Mouse (Mus musculus): ENCODE results near the gene Myo6.

The Myo6 gene

DNA sequence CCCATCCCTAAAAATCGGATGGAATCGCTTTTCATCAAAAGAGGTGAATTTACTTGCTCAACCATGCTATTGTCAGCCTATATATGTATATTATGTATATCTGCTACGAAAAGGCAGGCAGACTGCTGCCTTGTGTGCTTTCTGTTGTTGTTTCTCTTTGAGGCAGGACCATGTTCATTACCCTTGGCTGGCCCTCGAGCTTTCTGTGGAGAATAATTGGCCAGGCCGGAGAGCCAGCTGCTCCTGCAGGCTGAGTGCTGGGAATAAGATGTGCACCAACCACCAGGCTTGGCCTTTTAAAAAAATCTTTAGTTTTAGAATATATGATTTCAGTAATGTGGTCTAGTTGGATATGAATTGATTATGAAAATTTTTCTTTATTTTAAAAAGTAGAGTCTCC lies 19.3 kb downstream of the Myo6 start:
- DNase-seq: no peak

DNA sequence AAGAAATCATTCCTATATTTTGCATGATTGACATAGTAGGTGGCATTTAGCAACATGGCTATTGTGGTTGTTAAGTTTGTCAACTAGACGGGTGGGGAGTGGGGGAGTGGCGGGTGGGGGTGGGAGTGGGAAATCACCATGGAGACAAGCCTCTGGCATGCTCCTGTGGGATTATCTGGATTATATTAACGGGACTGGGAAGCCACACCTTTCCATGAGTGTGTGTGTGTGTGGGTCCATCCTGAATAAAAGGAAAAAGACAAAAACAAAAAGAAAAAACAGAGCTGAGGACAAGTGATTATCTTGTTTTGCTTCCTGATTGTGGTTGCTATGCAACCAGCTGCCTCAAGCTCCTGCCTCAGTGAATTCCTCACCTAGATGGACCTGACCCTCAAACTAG lies 20.9 kb downstream of the Myo6 start:
- no peak for DNase-seq

DNA sequence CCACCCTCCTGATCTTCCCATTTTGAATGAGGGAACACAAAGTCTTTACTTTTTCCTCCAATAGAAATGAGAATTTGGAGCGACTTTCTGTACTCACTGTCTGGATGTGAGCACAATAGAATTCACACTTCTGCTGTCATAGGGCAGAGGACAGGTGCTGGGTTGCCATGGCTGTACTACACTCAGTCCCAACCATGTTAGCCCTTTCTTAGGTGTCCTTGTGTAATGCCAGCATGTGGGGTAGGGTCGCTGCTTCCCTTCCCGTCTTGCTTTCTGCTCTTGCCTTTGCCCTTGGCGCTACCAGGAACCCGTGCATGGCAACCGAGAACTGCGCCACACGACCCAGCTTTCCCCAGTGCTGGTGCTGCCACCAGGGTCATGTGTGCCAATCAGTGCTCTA lies 21.9 kb downstream of the Myo6 start:
- DNase-seq: no peak

DNA sequence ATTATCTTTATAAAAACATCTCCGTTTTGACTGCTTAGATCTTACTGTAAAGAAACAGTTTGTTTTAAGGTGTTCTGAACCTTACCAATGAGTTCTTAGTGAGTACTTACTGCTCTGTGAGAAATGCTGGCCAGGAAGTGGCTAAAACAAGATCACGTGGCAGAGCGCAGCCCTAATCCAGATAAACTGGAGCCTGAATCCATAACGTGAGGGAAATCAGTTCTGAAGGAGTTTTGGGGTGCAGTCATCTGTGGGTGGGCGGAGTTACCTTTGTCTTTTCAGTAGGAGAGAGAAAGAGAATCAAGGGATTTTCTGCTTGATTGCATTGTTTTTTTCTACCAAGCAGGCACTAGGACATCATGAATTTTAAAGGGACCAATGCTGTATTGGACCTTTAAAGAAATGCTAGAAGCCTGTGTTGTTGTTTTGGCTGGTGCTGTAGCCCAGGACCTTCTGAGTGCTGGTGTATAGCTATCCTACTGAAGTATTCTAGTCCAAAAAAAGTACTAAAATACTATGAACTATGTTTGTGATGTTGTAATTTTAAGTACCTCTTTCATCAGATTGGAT lies 23.6 kb downstream of the Myo6 start:
- DNase-seq: no peak

DNA sequence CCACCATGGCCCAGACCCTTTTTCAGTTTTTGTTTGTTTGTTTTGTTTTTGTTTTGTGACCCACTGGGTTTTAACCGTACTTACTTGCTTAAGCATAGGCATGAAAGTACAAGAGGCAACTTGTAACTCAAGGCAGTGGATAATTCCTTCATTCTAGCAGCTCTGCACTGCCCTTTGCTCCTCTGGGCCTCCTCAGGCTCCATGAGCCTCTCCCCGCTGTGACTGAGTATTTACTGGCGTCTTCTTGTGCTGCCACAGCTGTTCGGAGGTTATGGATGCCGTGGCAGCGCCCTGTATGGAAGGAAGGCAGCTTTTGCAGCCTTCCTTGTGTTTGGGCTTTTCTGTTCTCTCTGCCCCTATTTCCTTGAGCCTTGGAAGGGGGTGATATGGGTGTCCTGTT lies 26.4 kb downstream of the Myo6 start:
- no peak for DNase-seq

DNA sequence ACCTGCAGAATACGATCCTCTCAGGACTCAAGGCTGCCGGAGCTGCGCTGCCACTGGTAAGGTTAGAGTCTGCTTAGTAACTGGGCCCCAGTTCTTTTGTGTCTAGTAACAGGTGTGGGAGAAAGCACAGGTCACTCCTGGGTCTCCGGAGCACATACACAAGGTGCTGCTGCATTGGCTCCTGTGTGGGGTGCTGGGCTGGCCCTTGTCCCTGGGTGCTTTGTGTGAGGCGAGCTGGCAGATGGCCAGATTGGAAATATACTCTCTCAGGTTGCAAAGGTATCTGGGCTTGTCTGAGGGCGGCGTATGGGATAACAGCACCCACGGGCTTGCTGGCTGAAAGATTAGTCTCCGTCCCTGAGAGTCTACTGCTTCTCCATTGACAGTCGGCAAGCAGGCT lies 27.5 kb downstream of the Myo6 start:
- DNase-seq: peak; percentile 44

DNA sequence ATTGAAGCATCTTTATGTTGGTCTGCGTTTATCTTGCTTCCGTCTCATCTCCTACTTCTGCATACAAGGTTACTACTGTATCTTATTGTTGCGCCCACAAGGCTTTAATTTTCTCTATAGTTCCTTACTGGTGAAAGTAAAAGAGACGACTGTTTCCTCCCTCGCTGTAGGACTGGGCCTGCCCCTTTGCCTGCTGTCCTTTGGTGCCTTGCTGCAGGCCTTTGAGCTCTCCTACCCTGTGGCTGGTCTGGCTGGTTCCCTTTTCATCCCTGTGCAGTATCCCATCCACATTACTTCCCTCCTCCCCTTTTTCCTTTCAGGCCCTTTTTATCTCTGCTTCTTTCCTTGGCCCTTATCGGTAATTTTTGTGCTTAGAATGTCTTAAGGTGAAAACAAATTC lies 29.6 kb downstream of the Myo6 start:
- no peak for DNase-seq

DNA sequence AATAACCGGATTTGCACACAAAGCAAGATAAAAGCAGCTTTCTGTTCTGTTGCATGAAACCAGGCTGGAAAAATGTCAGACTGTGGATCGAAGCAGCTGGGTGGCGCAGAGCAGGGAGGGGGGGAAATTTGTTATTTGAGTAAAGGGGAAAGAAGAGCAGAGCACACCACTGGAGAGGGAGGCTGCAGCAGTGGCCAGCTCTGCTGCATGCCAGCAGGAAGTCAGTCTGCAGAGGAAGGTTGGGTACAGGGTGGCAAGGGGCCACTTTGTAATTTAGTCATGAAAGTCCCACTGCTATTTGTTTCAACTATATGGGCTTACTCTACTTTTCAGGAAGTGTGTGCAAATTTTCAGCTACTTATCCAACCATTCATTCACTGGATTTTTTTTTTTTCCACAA lies 31.3 kb downstream of the Myo6 start:
- DNase-seq: no peak

DNA sequence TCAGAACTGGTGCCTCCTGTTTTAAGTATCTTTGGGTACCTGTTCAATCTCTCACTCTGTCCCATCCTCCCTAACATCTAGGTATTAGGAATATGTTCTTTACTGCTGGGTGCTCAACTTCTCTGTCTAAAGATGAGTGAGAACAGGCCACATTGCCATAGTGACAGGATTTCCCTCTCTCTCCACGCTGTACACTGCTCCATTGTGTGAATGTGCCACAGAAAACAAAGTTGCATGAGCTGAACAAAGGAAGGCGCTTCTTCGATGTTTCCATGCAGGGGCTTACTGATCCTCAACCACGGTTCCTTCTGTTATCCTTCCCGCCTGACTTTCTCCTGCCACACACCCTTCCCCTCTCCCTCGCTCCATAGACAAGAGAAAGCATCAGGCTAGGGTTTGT lies 32.4 kb downstream of the Myo6 start:
- DNase-seq: no peak

DNA sequence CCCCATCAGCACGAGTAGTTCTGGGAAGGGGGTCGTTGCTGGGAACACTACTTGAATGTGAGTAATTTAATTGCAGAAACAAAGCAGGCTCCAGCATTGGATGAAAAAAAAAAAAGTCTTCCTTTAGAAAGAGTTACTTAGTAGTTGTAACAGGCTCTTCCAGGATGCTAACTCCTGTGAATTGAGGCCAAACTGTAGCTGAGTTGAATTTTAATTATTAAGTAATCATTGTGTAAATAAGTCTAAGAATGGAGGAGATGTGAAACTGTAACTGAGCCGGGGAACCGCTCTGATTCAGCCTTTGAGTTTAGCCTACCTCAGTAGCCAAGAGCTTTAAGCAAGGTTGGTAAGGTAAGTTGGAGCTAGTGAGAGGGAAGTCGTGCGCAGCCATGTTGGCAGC lies 36.0 kb downstream of the Myo6 start:
- no peak for DNase-seq

DNA sequence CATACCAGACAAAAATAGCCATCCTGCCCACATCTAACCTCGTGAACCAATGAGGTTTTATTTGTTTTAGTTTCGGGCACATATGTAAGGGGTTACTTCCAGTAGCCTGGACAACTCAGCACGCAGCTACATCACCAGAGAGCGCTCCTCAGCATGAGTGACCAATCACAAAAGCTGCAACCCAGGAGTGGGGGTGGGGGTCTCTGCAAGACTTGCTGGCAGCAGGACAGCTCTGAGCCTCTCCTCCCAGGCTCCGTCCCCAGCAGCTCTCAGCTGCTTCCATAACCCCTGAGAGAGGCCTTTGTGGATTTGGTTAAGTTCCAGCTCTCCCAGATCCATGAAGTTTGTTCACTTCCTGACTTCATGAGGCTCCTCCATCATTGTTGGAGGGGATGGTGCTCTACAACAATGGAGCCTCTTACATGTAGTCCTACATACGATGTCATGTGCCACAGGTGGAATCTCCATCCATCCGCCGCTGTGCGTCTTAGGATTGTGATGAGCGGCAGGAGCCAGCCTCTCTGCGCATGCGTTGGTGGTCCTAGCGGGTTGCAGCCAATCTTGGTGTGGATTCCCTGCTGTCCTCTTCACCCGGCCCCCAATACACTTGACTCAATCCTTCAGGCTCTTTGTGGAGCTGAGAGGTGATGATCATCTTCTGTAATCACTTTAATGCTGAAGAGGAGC lies 37.7 kb downstream of the Myo6 start:
- DNase-seq: no peak

DNA sequence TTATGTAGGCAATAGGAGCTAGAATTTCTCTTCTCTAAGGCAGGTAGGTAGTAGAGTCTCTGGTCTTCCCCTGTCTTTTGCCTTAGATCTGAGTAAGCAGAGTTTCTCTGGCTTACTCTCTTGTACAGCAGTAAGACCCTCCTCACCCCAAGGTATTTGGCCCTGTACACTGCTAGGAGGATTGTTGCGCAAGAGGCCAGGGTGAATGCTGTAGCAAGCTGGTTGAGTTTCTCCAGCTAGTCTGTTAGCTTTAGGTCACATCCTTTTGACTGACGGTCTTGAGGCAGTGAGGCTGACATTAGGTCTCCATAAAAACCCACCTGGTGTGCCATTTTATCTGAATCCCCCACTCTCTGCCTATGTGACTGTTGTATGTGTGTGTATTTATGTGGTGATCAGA lies 43.9 kb downstream of the Myo6 start:
- DNase-seq: no peak

DNA sequence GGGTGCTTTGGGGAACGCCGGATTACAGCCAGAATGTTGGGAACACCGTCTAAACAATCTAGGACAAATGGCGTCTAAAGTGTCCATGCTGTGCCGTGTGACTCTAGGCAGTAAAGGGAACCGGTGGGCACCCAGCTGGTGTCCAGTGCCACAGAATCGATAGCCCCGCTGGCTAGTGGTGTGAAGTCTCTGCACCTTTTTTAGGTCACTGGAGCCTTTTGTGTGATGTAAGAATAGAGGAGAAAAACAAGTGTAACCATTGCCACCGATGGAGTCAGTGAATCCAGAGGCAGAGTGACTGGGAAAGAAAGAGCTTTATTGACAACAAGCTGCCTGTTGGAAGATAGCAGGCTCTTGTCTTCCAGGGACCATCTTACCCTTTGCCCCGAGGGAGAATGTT lies 44.6 kb downstream of the Myo6 start:
- DNase-seq: no peak

DNA sequence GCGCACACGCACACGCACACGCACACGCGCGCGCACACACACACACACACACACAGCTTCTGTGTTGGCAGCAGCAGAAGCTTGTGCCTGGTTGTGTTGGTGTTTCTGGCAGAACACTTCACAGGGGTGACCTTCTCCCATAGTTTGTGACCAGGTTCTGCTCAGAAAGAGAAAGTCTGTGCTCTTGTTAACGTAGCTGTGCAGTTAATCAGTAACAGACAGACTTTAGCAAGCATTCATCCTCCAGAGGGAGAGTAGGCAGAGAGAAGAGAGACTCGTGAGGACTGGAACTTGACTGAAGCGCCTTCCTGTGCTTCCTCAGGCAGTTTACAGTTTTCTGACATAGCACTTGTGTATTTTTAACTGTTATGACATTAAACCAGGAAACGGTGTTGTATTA lies 45.3 kb downstream of the Myo6 start:
- no peak for DNase-seq

DNA sequence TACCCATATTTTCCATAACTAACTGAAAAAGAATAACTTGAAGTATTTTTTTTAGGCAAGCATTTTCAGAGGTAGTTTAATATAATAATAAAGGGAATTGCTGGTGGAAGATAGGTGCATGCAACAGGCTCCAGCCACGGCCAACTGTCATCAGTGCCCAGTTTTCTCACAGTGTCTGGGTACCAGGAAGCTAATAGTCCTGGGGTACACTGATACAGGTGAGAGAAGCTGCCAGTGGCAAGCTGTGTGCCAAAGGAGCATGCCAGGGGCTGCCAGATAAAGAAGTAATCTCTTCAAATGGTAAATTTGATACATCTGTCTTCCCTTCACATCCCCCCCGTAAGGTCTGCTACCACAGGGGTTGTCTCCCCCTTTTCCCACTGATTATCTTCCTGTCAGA lies 48.6 kb downstream of the Myo6 start:
- no peak for DNase-seq

DNA sequence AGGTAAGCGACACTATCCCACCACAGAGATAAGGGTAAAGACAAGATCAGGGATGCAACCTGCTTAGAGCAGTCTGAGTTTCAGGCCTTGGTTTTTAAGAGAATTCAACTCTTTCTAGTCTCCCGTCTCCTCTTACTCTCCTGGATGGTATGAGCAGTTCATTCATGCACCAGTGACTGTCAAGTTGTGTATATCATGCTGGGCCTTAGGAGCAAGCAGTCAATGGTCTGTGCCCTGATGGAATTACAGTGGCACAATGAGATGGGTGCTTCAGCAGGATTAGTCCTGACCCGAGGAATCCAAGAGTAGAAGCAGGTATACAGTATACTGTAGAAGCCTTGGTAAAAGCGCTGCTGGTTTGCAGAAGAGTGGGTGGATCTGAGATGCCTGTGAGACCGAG lies 50.7 kb downstream of the Myo6 start:
- DNase-seq: no peak

DNA sequence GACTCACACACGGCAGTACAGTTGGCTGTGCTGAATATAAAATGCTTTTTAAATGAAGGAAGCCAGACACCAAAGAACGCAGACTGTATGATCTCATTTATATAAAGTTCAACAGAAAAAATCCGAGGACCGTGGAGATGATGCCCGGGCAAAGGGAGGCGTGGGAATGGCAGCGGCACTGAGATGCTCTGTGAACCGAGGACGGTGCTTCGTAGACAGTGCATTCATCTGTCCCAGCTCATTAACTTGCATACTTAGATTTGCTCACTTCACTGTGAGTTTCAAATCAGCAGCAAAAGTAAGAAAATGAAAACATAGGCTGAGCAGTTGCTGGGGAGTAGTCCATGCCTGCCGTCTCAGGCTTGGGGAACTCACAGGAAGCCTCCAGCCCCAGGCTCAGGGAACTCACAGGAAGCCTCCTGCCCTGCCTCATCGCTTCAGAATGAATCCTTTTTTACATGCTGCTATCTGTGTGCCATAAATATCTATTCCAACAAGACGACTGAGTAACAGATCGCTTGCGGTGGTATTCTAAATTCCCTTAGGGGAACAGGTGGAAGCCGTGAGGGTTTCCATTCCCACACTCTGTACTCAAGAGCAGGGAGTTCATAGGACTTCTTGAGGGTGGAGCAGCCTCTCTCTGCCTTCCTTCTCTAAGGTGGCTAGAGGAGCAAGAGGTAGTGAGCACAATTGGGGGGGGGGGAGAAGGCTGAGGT lies 52.1 kb downstream of the Myo6 start:
- no peak for DNase-seq

DNA sequence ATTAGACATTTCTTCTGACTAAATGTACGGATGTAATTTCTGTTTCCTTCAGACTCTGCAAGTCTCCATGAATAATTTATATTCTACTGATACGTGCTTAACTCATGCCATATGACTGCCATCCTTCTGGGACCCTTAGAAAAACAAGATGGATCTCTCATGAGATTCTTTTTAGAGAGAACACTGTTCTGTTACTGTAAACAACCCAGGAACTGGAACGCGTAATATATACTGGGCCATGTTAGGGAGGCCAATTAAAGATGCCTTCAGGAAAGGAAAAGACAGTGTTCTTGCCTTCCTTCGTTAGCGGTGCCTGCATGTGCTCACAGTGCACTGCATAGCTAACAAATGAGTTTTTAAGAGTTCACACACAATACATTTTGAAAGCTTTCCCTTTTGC lies 53.9 kb downstream of the Myo6 start:
- no peak for DNase-seq

DNA sequence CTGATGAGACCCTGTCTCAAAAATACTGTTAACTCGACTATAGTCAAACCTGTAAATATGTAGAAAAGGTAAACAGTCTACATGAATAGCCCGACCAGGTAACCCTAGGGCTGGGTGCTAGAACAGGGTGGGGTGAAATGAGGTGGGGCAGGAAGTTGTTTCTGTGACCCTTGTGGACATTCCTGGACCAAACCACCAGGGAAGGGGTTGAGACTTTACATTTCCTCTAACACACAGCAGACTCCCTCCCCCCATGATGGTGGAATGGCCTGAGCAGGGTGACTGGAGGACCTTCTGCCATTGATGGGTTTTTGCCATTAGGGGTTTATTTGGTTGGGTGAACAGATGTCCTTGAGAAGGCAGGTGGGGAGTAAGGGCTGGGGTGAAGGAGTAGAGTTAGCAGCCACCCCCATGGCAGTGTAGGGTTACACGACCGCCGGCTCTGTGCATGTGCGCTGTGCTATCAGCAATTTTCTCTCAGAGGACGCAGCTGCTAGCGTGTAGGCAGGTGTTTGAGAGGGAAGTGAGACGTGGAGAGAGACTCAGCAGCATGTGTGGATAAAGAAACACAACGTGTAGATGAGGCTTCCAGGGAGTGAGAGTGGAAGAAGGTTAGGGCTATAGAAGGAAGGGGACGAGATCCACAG lies 59.3 kb downstream of the Myo6 start:
- no peak for DNase-seq

DNA sequence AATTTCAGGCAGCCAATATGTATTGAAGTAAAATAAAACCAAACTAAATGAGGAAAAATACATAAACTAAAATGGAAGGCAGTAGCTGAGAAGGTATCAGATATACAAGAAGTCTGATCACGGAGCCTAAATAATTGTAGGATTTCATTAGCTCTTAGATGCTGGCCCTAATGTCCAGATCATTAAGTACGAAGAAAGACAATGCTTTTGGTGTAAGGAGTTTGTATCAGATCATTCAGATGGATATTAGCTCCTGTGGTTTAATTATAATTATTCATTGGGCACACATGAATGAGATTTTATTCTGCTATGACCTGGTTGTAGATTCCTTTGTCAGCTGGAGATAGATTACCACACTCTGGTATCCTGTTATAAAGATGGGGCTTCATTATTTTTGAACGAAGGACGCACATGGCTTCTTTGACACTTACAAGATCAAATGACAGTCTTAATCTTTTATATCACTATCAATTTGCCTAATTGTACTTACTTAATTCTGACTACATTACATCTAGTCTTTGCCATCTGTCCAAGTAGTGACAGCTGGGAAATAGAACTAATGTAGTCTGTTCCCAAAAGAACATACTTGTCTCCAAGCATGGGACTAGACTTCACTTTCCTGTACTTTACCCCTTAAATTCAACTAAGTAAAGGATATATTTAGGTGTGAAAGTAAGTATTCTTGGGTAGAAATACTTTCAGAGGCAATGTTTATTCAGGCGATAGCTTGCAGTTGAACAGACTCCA lies 61.9 kb downstream of the Myo6 start:
- no peak for DNase-seq

DNA sequence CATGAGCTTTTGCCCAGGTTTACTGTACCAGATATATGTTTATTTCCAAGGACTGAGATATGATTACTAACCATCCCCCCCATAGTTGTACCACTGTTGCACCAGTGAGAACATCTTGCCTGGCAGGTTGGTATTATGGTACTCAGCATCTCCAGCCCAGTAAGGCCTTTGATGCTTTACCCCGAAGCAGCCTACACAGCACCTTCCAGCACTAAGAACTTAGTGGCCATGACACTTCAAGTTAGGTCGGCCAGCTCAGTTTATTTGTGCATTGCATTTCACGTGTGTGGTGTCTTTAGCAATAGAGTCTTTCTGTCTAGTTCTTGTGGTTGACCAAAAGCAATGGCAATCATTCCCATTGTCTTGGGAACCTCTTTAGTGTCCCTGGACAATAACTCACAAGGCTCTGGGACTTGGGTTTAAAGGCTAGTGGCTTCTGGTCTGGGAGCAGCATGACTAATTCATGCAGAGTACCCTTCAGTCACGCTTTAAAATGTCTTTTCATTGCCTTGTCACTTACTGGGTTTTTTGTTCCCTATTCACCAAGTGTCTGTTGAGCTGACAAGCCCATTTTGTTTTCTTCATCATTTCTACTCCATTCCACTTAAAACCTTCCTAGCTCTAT lies 69.1 kb downstream of the Myo6 start:
- DNase-seq: no peak

DNA sequence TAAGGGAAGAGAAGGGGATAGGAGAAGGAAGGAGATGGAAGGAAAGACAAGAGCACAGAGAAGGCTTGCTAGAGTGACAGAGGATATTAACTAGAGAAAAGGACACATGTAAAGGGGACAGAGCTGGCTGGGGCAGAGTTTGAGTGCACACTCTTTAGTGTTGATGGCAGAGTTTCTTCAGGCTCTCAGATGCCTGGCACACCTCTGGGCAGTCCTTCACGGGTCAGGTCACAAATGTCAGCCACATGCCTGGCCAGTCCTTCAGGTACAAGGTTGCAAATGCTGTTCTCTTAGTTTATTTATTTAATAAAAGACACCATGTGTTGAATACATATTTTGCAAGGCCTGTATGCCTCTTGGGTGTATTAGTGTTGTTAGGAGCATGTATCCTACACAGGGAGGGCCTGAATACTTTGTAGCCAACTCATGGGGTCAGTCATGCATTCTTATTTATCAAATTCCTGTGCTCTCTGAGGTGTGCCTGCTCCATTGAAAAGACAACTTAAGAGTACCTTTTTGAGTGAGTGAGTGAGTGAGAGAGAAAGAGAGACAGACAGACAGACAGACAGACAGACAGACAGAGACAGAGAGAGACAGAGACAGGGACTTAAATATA lies 72.5 kb downstream of the Myo6 start:
- no peak for DNase-seq

DNA sequence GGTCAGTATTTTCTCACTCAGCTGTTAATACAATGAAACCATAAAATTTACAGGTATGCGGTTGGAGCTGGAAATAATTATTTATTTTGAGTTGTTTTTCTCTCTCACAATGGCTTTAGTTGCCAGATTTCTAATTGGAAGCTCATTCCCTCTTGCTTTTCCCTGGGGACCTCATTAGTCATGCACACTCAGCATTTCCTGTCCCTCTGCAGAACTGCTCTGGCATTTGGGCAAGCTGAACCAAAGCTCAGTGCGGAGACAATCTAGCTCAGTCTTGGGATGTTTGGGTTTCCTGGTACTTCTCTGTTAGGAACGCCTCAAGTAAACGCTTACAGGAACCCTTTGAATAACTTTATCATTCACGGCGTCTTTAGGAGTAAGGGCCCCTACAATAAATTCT lies 76.9 kb downstream of the Myo6 start:
- no peak for DNase-seq

All from cerebellum, adult 9-10 months (tissue).